Mouse (Mus musculus): ENCODE results near the gene Sbf1.
A peak's percentile ranks its signal among the peaks of the same experiment; 100 is the strongest.

- TF ChIP-seq MYOD1 (IDR thresholded peaks at IDR 0.05; ENCODE audit: control insufficient read depth, insufficient read length, low read depth) (no peak), CTCF (IDR thresholded peaks at IDR 0.05; ENCODE audit: control insufficient read depth, insufficient read depth, insufficient read length) (peak; percentile 46), CEBPB (IDR thresholded peaks at IDR 0.05; ENCODE audit: low read depth) (no peak), USF1 (IDR thresholded peaks at IDR 0.05; ENCODE audit: low read depth) (no peak), MAX (IDR thresholded peaks at IDR 0.05) (no peak), MYOG (IDR thresholded peaks at IDR 0.05; ENCODE audit: control insufficient read depth, extremely low read depth, insufficient read length) (no peak), FOSL1 (IDR thresholded peaks at IDR 0.05; ENCODE audit: insufficient read depth, low read length, poor library complexity, severe bottlenecking) (no peak)
Measured at GRCm38 (mm10) chr15:89316146-89316545, 1.0 kb upstream of the Sbf1 start.

Measured in C2C12 (cell line).